Mouse (Mus musculus): ENCODE results near the gene Ak6.

Gene Ak6

GRCm38 (mm10) chr13:100669291-100670022, 18.7 kb downstream of the Ak6 start, which contains the start of gene Ccdc125:
Gene Ccdc125 (plus strand): TSS chr13:100669717.
- DNase-seq (ENCODE audit: low read depth, low spot score) = no peak

- no peak for DNase-seq (ENCODE audit: low read depth, low spot score)
These were observed 19.5 kb downstream of the Ak6 start for GRCm38 (mm10) chr13:100670181-100670741.

GRCm38 (mm10) chr13:100675936-100676635, 25.3 kb downstream of the Ak6 start:
- no peak for DNase-seq (ENCODE audit: low read depth, low spot score)

- no peak for DNase-seq (ENCODE audit: low read depth, low spot score)
These were observed 30.8 kb downstream of the Ak6 start for GRCm38 (mm10) chr13:100681615-100682014.

GRCm38 (mm10) chr13:100682837-100683236, 32.1 kb downstream of the Ak6 start:
- DNase-seq (ENCODE audit: low read depth, low spot score) = no peak

GRCm38 (mm10) chr13:100684355-100684754, 33.6 kb downstream of the Ak6 start:
- no peak for DNase-seq (ENCODE audit: low read depth, low spot score)

GRCm38 (mm10) chr13:100687513-100687912, 36.7 kb downstream of the Ak6 start:
- DNase-seq (ENCODE audit: low read depth, low spot score) = no peak

GRCm38 (mm10) chr13:100697541-100697940, 46.8 kb downstream of the Ak6 start:
- no peak for DNase-seq (ENCODE audit: low read depth, low spot score)

GRCm38 (mm10) chr13:100698866-100699265, 48.1 kb downstream of the Ak6 start:
- no peak for DNase-seq (ENCODE audit: low read depth, low spot score)

GRCm38 (mm10) chr13:100703468-100703867, 52.7 kb downstream of the Ak6 start:
- no peak for DNase-seq (ENCODE audit: low read depth, low spot score)

- no peak for DNase-seq (ENCODE audit: low read depth, low spot score)
These were observed 55.4 kb downstream of the Ak6 start for GRCm38 (mm10) chr13:100706206-100706605.

GRCm38 (mm10) chr13:100715467-100715866, 64.7 kb downstream of the Ak6 start:
- DNase-seq (ENCODE audit: low read depth, low spot score) = no peak

Data from telencephalon, adult 2 months (tissue).